Mouse (Mus musculus): ENCODE measurements at regions not wholly inside any gene's neighbourhood (a gene's known extent, or its start where the extent isn't known, plus 50 kb on each side); places are given as distances from the start of the nearest gene placed in this dataset.

DNA sequence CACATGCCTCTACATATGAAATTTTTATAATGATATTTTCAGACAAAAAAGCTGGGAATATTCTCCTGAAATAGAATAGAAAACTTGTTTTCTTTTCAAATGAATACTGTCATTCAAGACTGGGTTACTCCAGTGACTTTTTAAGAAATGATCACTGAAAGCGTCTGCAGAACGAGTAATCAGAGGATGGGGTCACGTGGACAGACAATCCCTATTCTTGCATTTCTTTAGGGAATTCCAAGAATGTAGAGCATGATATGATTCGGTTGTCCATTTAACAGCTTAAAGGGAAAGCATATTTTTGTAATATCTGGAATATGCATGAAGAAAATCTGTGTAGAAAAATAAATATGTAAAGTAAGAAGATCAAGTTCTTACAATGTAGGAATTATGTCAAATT is 65.6 kb downstream of the 4933402N22Rik start:
- intact Hi-C loops (cut with DNase I), result no loop called here
- DNase-seq (ENCODE audit: low spot score in 2 of 2), result no peak

DNA sequence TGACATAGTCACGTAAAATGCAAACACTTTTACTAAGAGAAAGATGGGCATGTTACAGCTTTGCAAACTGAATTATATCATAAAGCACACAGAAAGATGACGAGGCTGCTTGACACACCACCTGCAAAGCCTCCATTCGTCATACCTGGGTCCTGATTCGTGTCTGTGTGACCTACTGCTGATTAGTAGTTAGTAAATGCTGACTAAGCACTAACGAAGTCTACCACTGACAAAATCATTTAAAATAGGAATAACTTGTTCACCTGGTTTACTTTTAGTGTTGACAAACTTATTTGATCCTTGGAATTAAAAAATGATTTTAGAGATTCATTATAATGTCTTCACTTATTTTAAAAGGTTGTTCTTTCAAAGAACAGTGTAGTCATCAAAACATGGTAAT is 71.3 kb downstream of the 4933402N22Rik start:
- no peak for DNase-seq (ENCODE audit: low spot score in 2 of 2)
- intact Hi-C loops (cut with DNase I), result no loop called here

DNA sequence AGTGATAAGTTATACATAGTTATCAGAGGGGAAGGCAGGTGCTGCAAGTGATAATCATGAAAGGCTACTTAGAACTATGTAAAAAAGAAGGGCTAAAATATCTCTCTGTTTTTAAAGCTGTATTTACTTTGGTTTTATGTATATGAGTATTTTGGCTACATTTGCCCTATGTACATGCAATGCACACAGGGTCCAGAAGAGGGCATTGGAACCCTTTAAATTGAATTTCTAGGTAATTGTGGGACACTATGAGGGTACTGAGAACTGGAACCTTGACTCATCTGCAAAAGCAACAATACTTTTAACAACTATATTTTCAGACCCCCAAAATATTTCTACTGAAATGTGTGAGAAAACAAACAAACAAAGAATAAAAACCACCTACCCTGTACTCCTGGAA is 82.9 kb downstream of the 4933402N22Rik start:
- no peak for DNase-seq (ENCODE audit: low spot score in 2 of 2)
- intact Hi-C loops (cut with DNase I), result no loop called here

- DNase-seq (ENCODE audit: low spot score in 2 of 2), result no peak
- intact Hi-C loops (cut with DNase I), result no loop called here
Observed at GRCm38 (mm10) chr5:12006473-12006872, 88.6 kb downstream of the 4933402N22Rik start.

DNA sequence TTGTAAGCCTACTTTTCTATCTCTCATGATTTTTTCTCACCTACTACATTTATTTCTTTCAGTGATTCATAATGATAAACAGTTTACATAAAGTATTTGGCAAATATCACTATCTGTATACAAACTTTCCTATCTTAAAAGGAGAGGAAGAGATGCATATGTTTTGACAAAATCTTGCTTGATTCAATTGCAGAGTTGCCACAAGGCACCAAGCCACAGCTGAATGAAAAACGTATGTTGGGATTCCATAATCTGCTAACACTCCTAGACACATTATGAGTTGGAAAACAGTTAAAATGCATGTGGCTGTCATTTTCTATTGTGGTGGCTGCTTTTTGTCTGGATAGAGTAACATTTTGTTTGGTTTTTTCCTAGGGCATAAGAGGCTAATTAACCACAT is 98.5 kb downstream of the 4933402N22Rik start:
- no peak for DNase-seq (ENCODE audit: low spot score in 2 of 2)
- intact Hi-C loops (cut with DNase I), result no loop called here

DNA sequence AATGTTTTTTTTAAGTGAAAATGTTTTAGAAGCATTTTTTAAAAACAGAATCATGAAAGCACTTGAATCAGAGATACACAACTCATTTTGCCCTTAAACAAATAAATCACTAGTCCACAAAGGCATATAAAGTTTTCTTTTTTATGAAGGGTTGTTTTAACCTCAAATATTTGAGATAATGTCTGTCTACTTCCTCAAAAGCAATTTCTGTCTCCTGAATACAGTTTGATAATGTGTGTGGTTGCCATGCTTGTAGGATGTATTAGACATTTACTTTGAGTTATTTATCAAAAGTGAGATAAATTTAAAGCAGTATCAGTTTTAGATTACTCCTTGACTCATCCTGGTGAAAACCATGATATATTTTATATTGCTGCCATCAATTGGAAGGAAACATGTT is 102.6 kb downstream of the 4933402N22Rik start:
- intact Hi-C loops (cut with DNase I), result loop anchor here (10.0 kb wide), 1 partner anchor 1356 kb away; no protein-coding TSS in a partner anchor
- no peak for DNase-seq (ENCODE audit: low spot score in 2 of 2)

- DNase-seq (ENCODE audit: low spot score in 2 of 2), result no peak
- intact Hi-C loops (cut with DNase I), result loop anchor here (10.0 kb wide), 1 partner anchor 1360 kb away; no protein-coding TSS in a partner anchor
Observed at GRCm38 (mm10) chr5:12024705-12025383, 107.0 kb downstream of the 4933402N22Rik start.

DNA sequence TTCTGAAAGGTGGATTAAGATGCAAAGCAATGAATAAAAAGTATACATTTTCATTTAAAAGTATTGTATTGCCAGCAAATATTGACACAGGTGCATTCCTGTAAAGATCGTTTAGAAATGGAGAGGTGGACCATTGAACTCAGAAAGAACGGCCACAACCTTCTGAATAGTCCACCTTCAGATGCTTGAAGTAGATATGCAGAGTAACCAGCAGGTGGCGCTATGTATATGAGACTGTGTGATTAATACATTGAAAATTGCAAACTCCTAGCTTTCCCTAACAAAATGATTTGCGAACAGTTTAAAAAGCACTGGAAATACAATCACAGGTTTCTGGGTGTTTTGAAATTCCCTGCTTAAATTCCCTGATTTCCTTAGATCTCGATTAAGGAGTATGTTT is 112.2 kb downstream of the 4933402N22Rik start:
- intact Hi-C loops (cut with DNase I), result loop anchor here (5.0 kb wide), 3 partner anchors 352 to 527 kb away; partner anchors contain the start of gene Sema3d
- DNase-seq (ENCODE audit: low spot score in 2 of 2), result peak in 1 of 2 experiments; percentile 15

DNA sequence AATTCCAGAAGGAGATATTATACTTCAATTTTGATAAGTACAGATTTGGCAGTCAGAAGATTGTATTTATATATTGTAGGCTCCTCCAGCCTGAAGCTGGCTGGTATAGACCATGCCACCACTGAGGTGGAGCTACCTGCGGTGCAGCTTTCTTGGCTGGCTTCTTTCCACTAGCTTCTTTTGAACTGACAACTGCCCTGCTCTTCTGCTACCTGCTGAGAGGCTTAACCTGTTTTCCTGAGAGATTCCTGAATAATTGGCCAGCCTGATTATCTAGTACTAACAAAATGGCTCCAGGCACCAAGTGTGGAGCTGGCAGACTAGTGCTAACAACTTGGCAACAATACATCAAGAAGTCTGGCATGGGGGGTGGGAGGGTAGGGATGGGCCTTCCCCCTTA is 132.0 kb downstream of the 4933402N22Rik start:
- DNase-seq (ENCODE audit: low spot score in 2 of 2), result no peak
- intact Hi-C loops (cut with DNase I), result no loop called here

DNA sequence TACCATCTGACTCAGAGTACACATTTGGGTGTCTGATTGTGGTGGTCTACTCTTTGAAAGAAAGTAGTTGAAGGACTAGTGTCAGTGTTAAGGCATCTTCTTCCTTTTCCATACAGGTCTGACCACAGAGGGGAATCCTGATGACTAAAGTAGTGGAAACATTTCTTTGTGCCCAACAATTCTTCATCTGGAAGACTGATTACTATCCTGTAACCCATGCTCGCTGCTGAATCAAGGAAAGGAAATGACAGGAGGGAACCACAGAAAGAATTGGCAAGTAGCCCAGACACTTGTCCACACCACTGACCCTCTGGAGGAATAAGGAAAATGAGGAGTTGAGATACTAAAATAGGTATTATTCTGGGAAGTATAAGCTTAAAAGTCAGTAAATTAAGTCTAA is 162.3 kb downstream of the 4933402N22Rik start:
- intact Hi-C loops (cut with DNase I), result no loop called here
- no peak for DNase-seq (ENCODE audit: low spot score in 2 of 2)

- intact Hi-C loops (cut with DNase I), result no loop called here
- DNase-seq (ENCODE audit: low spot score in 2 of 2), result no peak
Observed at GRCm38 (mm10) chr5:12093680-12094079, 175.8 kb downstream of the 4933402N22Rik start.

- intact Hi-C loops (cut with DNase I), result no loop called here
- DNase-seq (ENCODE audit: low spot score in 2 of 2), result no peak
Observed at GRCm38 (mm10) chr5:12116587-12117354, 198.9 kb downstream of the 4933402N22Rik start.

DNA sequence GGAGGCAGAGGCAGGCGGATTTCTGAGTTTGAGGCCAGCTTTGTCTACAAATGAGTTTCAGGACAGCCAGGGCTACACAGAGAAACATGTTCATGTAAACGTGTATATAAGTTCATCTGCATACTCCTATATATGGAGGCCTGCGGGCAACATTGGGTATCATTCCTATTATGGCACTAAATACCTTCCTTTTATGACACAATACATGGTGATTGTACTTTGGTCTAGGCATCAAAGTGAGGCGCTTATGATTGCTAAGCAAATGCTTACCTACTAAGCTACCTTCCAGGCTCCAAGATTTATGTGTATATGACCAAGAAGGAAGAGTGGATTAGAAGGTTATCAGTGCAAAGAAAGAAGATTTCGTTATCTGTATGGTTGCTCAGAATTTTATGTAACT is 207.1 kb downstream of the 4933402N22Rik start:
- intact Hi-C loops (cut with DNase I), result no loop called here
- no peak for DNase-seq (ENCODE audit: low spot score in 2 of 2)

DNA sequence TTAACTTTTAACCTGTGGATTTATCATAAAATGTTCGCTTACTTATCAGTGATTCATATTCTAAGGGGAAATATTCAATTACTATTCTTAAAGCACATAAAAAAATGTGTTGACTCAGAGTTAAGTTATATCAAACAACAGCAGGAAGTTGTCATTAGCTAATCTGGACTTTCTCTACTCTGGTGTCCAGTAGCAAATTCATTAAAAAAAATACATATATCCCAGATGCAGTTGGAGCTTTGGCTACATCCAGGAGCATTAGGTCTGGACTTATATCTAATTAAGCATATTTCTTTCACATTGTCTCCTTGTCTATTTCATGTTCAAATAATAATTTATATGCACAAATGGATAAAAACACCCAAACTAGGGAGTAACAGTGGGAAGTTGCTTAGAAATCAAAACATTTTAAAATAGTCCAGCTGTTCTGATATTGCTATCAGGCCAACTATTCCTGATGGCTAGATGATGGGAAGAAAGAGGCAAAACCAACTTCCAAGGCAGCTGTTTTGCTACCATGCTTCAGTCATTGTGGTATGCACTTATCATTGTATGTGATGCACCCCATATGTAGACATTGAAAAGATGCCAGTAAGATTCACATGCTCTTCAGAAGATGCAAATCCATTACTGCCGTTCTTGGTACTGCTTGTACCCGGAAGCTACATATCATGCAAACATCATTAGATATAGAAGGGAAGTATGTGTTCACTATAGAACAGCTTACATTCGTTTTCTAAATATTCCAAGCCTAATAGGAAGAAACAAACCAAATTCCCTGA is 209.8 kb downstream of the 4933402N22Rik start:
- no peak for DNase-seq (ENCODE audit: low spot score in 2 of 2)
- intact Hi-C loops (cut with DNase I), result no loop called here

DNA sequence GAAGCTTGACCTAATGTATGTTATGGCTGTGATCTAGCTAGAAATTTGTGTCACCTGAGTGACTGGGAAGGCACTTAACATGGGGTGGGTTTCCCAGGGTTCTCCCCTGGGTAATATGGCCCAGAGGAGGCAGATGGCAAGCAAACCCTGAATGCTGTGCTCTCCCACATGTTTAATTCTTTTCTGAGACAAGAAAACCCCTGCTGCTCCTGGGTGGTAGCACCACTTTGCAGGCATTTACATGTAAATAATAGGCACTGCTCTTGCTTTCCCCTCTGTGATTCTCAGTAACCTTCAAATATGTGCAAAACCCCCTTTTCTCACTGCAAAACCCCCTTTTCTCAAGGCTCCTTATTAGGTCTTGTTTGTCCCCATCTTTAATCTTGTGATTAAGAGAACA is 221.1 kb downstream of the 4933402N22Rik start:
- intact Hi-C loops (cut with DNase I), result no loop called here
- DNase-seq (ENCODE audit: low spot score in 2 of 2), result no peak

GRCm38 (mm10) chr5:12153295-12153694 is 229.9 kb upstream of the Sema3d start:
- DNase-seq (ENCODE audit: low spot score in 2 of 2), result no peak
- intact Hi-C loops (cut with DNase I), result no loop called here

- DNase-seq (ENCODE audit: low spot score in 2 of 2), result no peak
- intact Hi-C loops (cut with DNase I), result no loop called here
Observed at GRCm38 (mm10) chr5:12154551-12155091, 228.6 kb upstream of the Sema3d start.

DNA sequence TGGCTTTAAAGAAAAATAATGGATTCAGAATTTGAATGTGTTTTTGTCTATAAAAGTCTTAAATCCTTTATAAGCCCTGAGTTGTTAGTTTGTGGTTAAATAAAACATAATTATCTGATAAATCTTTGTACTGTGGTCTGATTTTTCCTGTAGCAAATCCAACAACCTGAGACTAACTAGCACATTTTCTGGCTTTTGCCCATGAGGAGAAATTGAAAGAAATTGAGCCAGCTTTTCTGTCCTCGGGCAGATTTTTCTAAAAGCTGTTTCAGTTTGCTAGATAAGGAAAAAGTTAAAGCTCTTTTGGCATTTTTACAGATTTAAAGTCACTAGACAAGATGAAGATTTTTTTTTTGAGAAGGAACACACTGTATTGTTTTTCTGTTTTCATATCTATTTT is 191.5 kb upstream of the Sema3d start:
- intact Hi-C loops (cut with DNase I), result no loop called here
- no peak for DNase-seq (ENCODE audit: low spot score in 2 of 2)

DNA sequence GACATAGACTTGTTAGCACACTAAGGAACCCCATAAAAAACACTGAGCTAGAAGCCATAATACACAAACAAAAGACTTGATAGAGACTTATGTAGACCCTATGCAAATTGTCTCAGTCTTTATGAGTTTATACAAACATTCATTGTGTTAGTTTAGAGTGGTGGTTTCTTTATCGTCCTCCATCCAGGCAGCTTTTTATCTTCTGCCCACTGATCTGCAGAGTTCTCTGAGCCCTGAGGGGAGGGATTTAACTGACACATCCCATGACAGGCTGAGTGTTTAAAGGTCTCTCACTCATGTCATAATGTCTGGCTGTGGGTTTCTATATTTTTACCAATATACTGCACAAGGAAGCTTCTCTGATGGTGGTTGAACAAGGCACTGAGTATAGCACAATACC is 175.7 kb upstream of the Sema3d start:
- intact Hi-C loops (cut with DNase I), result no loop called here

GRCm38 (mm10) chr5:12209631-12210030 is 173.6 kb upstream of the Sema3d start:
- no peak for DNase-seq (ENCODE audit: low spot score in 2 of 2)
- intact Hi-C loops (cut with DNase I), result no loop called here

More for the DNA sequence above, 175.7 kb upstream of the Sema3d start:
- no peak for DNase-seq (ENCODE audit: low spot score in 2 of 2)

Measured in left cerebral cortex, postnatal 36 days (tissue).